Mouse (Mus musculus): ENCODE data around the gene Nadsyn1. TPM values are rescaled to one million over a fixed set of nuclear protein-coding genes. Genes with fewer than 3 reads are reported as not detected.
A peak's percentile ranks its signal among the peaks of the same experiment; 100 is the strongest.

The Nadsyn1 gene
- total RNA-seq (2021): 1 to 10 TPM; 5.1 to 7.1 TPM

- peak; percentile 99 for DNase-seq (ENCODE audit: low spot score in 2 of 2)
- intact Hi-C loops (cut with DNase I): no loop called here
These were observed at the start of gene Nadsyn1, which contains the start of gene Dhcr7 for GRCm38 (mm10) chr7:143822375-143823265. Gene Nadsyn1, minus strand, starts transcription at chr7:143822849. Gene Dhcr7, plus strand, starts transcription at chr7:143823145.

GRCm38 (mm10) chr7:143868874-143869273 is 46.2 kb upstream of the Nadsyn1 start:
- no peak for DNase-seq (ENCODE audit: low spot score in 2 of 2)
- intact Hi-C loops (cut with DNase I): no loop called here

DNA sequence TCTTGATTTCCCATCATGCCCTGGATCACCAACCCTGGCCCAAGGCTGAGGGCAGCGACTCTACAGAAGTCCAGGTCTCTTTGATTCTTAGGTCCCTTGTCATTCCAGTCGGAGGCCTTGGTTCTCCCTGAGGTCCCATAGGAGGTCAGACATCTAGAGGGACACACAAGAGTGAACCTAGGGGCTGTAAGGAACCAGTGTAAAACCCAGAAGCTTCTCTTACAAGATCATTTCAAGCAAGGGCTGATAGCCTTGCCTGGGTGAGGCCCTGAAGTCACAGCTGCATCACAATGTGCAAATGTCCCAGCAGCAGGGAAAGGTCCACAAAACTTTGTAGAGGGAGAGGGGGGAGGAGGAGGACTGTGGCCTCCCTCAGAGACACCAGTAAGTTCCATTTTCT is 43.9 kb upstream of the Nadsyn1 start, which contains the start of gene Gm498:
Gm498 (plus strand) TSS at position 301 of the 400 bp plus-strand sequence.
- DNase-seq (ENCODE audit: low spot score in 2 of 2): no peak
- intact Hi-C loops (cut with DNase I): no loop called here

- DNase-seq (ENCODE audit: low spot score in 2 of 2): no peak
- intact Hi-C loops (cut with DNase I): no loop called here
These were observed 26.3 kb upstream of the Nadsyn1 start for GRCm38 (mm10) chr7:143848768-143849482.

GRCm38 (mm10) chr7:143848127-143848767 is 25.6 kb upstream of the Nadsyn1 start:
- no peak for DNase-seq (ENCODE audit: low spot score in 2 of 2)
- intact Hi-C loops (cut with DNase I): no loop called here

- DNase-seq (ENCODE audit: low spot score in 2 of 2): no peak
- intact Hi-C loops (cut with DNase I): no loop called here
These were observed 18.7 kb upstream of the Nadsyn1 start for GRCm38 (mm10) chr7:143841301-143841700.

DNA sequence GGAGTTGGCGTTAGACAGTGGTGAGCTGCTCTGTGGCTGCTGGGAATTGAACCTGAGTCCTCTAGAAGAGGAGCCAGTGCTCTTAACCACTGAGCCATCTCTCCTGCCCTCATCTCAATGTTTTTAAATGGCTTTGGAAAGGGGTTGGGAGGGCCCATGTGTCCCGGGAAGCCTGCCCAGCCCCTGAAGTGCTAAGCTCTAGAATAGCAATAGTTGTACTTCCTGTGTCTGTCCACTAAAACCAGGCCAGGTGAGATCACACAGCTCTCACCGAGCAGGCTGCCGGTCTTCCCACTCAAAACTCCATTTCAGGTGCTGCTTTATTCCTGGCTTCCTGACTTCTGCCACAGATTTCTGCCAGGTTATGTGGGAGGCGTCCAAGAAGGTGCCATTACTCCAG is 17.5 kb upstream of the Nadsyn1 start:
- intact Hi-C loops (cut with DNase I): no loop called here
- no peak for DNase-seq (ENCODE audit: low spot score in 2 of 2)

DNA sequence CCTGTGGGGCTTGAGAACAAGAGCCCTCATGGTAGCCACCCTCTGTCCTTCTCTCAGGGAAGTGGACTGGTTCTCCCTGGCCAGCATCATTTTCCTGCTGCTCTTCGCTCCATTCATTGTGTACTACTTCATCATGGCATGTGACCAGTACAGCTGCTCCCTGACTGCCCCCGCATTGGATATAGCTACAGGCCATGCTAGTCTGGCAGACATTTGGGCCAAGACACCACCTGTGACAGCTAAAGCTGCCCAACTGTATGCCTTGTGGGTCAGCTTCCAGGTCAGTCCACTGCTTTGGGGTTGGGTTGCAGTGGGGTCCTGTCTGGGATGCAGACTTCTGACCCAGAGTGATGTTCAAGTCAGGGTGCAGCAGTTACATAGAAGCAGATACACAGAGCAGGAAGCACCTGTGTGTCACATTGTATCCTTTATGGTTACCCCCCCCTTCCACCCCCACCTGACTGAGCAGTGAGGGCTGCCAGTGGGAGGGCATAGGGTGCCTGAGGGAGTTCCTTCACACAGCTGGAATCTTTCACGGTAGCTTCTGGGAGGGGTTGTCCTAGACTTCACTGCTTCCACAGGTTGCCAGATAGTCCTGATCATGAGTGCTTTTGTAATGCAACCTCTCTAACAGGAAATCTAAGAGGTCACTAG is 15.2 kb upstream of the Nadsyn1 start:
- DNase-seq (ENCODE audit: low spot score in 2 of 2): no peak
- intact Hi-C loops (cut with DNase I): no loop called here

- DNase-seq (ENCODE audit: low spot score in 2 of 2): no peak
- intact Hi-C loops (cut with DNase I): no loop called here
These were observed 12.3 kb upstream of the Nadsyn1 start for GRCm38 (mm10) chr7:143834972-143835371.

- no peak for DNase-seq (ENCODE audit: low spot score in 2 of 2)
- intact Hi-C loops (cut with DNase I): no loop called here
These were observed 11.7 kb upstream of the Nadsyn1 start for GRCm38 (mm10) chr7:143834316-143834715.

GRCm38 (mm10) chr7:143833581-143834190 is 11.0 kb upstream of the Nadsyn1 start:
- DNase-seq (ENCODE audit: low spot score in 2 of 2): no peak
- intact Hi-C loops (cut with DNase I): no loop called here

DNA sequence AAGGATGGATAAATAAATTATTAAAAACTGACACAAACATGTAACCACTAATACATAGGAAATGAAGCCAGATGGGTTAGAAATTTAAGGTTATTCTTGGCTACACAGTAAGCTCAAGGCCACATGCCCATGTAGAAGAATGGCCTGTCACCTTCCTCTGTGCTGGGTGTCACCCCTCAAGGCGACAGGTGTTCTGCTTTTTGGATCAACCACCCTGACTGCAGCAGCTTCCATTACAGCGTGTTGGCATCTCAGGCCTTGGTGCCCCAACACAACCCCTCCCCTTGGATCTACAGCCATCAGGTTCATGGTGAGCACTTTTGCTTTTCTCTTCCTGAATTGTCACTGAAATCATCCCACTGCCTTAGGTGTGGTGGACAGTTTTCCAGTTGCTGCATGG is 10.0 kb upstream of the Nadsyn1 start:
- intact Hi-C loops (cut with DNase I): no loop called here
- DNase-seq (ENCODE audit: low spot score in 2 of 2): no peak

DNA sequence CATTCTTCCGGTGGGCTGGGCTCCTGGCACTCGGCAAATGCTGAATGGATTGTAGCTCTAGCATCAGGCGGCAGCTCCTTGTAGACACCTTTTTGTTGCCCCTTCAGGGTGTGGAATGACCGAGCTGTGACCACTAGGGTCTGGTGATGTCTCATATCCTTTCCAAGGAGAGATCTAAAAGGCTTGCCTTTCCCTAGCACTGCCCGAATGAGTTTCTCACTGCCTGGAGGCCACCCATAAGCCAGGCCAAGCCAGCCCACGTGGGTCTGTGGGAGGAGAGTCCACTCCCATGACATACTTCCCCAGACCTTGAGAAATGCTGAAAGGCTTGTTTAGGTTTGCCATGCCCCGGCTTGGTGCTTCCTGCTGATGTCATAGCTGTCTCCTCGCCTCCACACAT is 9.5 kb upstream of the Nadsyn1 start:
- no peak for DNase-seq (ENCODE audit: low spot score in 2 of 2)
- intact Hi-C loops (cut with DNase I): no loop called here

GRCm38 (mm10) chr7:143830399-143830798 is 7.8 kb upstream of the Nadsyn1 start:
- DNase-seq (ENCODE audit: low spot score in 2 of 2): no peak

DNA sequence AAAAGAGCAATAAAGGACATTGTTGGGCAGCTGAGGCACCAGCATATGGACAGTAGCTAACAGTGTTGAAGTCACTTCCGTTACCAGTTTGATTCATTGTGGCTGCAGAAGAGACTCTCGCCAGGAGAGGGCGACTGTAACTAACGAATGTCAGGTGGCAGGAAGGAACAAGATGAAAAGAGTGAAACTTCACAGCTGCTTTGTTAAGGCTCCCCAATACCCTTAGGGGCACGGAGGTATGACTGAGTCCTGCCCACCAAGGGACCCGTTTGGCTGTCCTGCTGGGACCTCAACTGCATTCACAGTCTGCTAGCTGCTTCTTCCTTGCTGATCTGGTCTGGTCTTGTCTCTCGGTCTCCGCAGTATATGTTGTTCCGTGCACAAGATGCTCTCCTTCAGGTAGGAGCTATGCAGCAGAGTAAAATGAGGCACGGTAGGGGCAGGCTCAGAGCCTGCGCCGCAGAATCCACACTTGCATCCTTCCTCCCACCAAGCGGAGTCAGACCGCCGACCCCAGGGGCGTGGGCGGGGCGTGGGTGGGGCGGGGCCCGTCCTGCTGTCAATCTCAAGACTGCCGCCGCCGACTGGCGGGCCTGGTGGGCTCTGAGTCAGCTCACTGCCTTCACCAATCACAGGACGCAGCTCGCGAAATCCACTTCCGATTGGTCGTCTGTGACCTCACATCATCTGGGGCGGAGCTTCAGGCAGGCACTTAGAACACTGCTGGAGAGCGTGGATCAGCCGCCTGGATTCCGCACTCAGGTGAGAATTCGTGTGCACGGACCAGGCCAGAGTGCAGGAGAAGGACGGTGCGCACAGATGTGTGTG is 7.1 kb upstream of the Nadsyn1 start:
- intact Hi-C loops (cut with DNase I): loop anchor here (1.0 to 5.0 kb wide), 2 partner anchors 78 to 243 kb away; no protein-coding TSS in a partner anchor

More at GRCm38 (mm10) chr7:143830399-143830798, 7.8 kb upstream of the Nadsyn1 start:
- intact Hi-C loops (cut with DNase I): no loop called here

DNA sequence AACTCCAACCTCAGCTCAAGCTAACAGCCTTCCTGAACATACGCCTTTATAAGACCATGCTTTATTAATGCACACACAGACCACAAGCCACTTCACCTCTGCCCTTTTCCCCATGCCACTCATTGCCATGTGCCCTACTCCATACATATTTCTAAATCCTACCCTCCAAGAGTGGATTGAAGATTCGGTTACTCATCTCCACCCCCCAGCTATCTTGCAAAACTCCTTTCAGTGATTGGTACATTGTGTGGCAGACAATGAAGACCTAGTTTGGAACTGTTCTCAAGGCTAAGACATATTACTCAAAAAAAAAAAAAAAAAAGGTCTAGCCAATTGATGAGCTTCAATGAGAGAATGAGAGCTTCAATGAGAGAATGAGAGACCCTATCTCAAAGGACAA is 4.3 kb upstream of the Nadsyn1 start:
- DNase-seq (ENCODE audit: low spot score in 2 of 2): no peak
- intact Hi-C loops (cut with DNase I): loop anchor here (5.0 kb wide), 1 partner anchor 245 kb away; no protein-coding TSS in a partner anchor

More for the DNA sequence above, 7.1 kb upstream of the Nadsyn1 start:
- DNase-seq (ENCODE audit: low spot score in 2 of 2): peak; percentile 94 to 95

- no peak for DNase-seq (ENCODE audit: low spot score in 2 of 2)
- intact Hi-C loops (cut with DNase I): no loop called here
These were observed 587 bp upstream of the Nadsyn1 start for GRCm38 (mm10) chr7:143823266-143823605.

- no peak for DNase-seq (ENCODE audit: low spot score in 2 of 2)
- intact Hi-C loops (cut with DNase I): no loop called here
These were observed 1.4 kb downstream of the Nadsyn1 start for GRCm38 (mm10) chr7:143821241-143821640.

All from left cerebral cortex, postnatal 36 days (tissue).